Mouse (Mus musculus) thymus, adult 2 months (tissue): ENCODE data around the gene Olfr53. TPM values are rescaled to one million over a fixed set of nuclear protein-coding genes. Genes with fewer than 3 reads are reported as not detected.
"Not testable (repeated sequence)": the region's sequence is repeated elsewhere in the genome, so short reads cannot be mapped to it uniquely, and the experiment has no call there.

ENCODE experiments used
- DNase-seq: peaks from one replicate; pipeline ENCODE4 v3.0.0; 2021
- H3K27ac ChIP-seq: fragments of 200-500 bp; 2 replicates; pipeline ENCODE4 v1.5.1; 2012; ENCODE audit warnings: low read length, control low read depth; ENCODE audit not compliant: control insufficient read depth, insufficient read depth
- H3K27me3 ChIP-seq: fragments of 200-500 bp; 2 replicates; pipeline ENCODE4 v1.6.1; 2012; ENCODE audit warnings: mild to moderate bottlenecking, low read length, moderate library complexity, mixed read lengths; ENCODE audit not compliant: control insufficient read depth, insufficient read depth
- H3K36me3 ChIP-seq: fragments of 200-500 bp; 2 replicates; pipeline ENCODE4 v1.6.1; 2012; ENCODE audit warnings: mild to moderate bottlenecking, low read length, moderate library complexity; ENCODE audit not compliant: control insufficient read depth, insufficient read depth
- H3K4me1 ChIP-seq: fragments of 200-500 bp; replicated peaks from 2 replicates; pipeline ENCODE4 v1.6.1; 2012; ENCODE audit warnings: low read length; ENCODE audit not compliant: control insufficient read depth, insufficient read depth
- H3K4me3 ChIP-seq: fragments of 200-500 bp; 2 replicates; pipeline ENCODE4 v1.5.1; 2012; ENCODE audit warnings: mild to moderate bottlenecking, low read length, control low read depth, moderate library complexity; ENCODE audit not compliant: control insufficient read depth, insufficient read depth
- CTCF ChIP-seq: fragments of 200-500 bp; IDR thresholded peaks from 2 replicates; pipeline ENCODE4 v1.5.1; 2012; ENCODE audit warnings: mild to moderate bottlenecking, control low read depth, low read length, moderate library complexity, borderline replicate concordance; ENCODE audit not compliant: control insufficient read depth, poor library complexity, insufficient read depth; ENCODE audit errors: extremely low read depth
- POLR2A ChIP-seq: fragments of 200-500 bp; IDR thresholded peaks from 2 replicates; pipeline ENCODE4 v1.6.1; 2012; ENCODE audit warnings: mild to moderate bottlenecking, low read length, control low read depth, moderate library complexity; ENCODE audit not compliant: control insufficient read depth, poor library complexity, insufficient read depth; ENCODE audit errors: extremely low read depth
- WGBS: fragments of 180-500 bp; shearing (Covaris S2); methylation state at CpG from one replicate; pipeline ENCODE4 v1.1.7; 2018; 5-methylcytosine and 5-hydroxymethylcytosine counted together
- polyA plus RNA-seq: library from polyadenylated mRNA; depleted of rRNA; stranded (reverse); fragments of >200 nt; gene quantifications from 2 replicates; pipeline ENCODE4 v1.2.3, GENCODE M21; 2012; rRNA removed

The Olfr53 gene
- polyA plus RNA-seq = not detected in 2 replicates

- WGBS = 100% methylated on average over 1 of the region's 1 CpGs
- Histone ChIP-seq H3K36me3 (no peaks in the 10 kb centered on the region), H3K4me1 (no peaks in the 10 kb centered on the region), H3K27ac (no peak within 1 kb of the TSS), H3K27me3 (no peaks in the 10 kb centered on the region), H3K4me3 (no peak within 1 kb of the TSS)
- TF ChIP-seq POLR2A (no peak), CTCF (no peak)
- no peak for DNase-seq
Measured at GRCm38 (mm10) chr7:140646152-140646551, at the start of gene Olfr53. TSS of gene Olfr53 (plus strand) at chr7:140646452.

- not testable (repeated sequence) for H3K27me3 ChIP-seq, DNase-seq, H3K4me1 ChIP-seq, H3K36me3 ChIP-seq, H3K4me3 ChIP-seq, H3K27ac ChIP-seq
- 96% methylated on average over 2 of the region's 2 CpGs for WGBS
Measured at GRCm38 (mm10) chr7:140600969-140601368, 45.3 kb upstream of the Olfr53 start, which contains the start of gene Olfr46. TSS of gene Olfr46 (plus strand) at chr7:140601269.

GRCm38 (mm10) chr7:140628670-140629069, 17.6 kb upstream of the Olfr53 start, which contains the start of gene Olfr61:
TSS of gene Olfr61 (plus strand) at chr7:140628970.
- not testable (repeated sequence) for H3K27me3 ChIP-seq, H3K27ac ChIP-seq, DNase-seq, H3K36me3 ChIP-seq, H3K4me3 ChIP-seq, H3K4me1 ChIP-seq
- 95% methylated on average over 3 of the region's 3 CpGs for WGBS

- DNase-seq = no peak
- no peaks in the 10 kb centered on the region for H3K36me3 ChIP-seq
- H3K4me1 ChIP-seq = no peaks in the 10 kb centered on the region
- TF ChIP-seq CTCF = no peak
- TF ChIP-seq POLR2A = no peak
- no peaks in the 10 kb centered on the region for H3K27me3 ChIP-seq
- WGBS = 84% methylated on average over 1 of the region's 1 CpGs
- no peak overlapping the region for H3K4me3 ChIP-seq
- no peak overlapping the region for H3K27ac ChIP-seq
Measured at GRCm38 (mm10) chr7:140630559-140630958, 15.7 kb upstream of the Olfr53 start.

- H3K4me3 ChIP-seq = no peak within 1 kb of the TSS
- H3K27ac ChIP-seq = no peak within 1 kb of the TSS
- H3K4me1 ChIP-seq = no peaks in the 10 kb centered on the region
- 79% methylated on average over 4 of the region's 4 CpGs for WGBS
- TF ChIP-seq POLR2A (no peak), CTCF (no peak)
- no peak for DNase-seq
- no peaks in the 10 kb centered on the region for H3K36me3 ChIP-seq
- no peaks in the 10 kb centered on the region for H3K27me3 ChIP-seq
Measured at GRCm38 (mm10) chr7:140659630-140660029, 13.4 kb downstream of the Olfr53 start, which contains the start of gene Olfr539. TSS of gene Olfr539 (plus strand) at chr7:140659930.

- not testable (repeated sequence) for H3K36me3 ChIP-seq, H3K27ac ChIP-seq, DNase-seq, H3K4me3 ChIP-seq, H3K4me1 ChIP-seq, H3K27me3 ChIP-seq
- 87% methylated on average over 3 of the region's 3 CpGs for WGBS
Measured at GRCm38 (mm10) chr7:140670693-140671092, 24.4 kb downstream of the Olfr53 start.

GRCm38 (mm10) chr7:140675863-140676262, 29.6 kb downstream of the Olfr53 start:
- H3K27me3 ChIP-seq = no peaks in the 10 kb centered on the region
- no peak for DNase-seq
- H3K4me3 ChIP-seq = no peak overlapping the region
- H3K36me3 ChIP-seq = no peaks in the 10 kb centered on the region
- WGBS = 13% methylated on average over 6 of the region's 6 CpGs
- TF ChIP-seq POLR2A (no peak), CTCF (no peak)
- H3K4me1 ChIP-seq = no peaks in the 10 kb centered on the region
- no peak overlapping the region for H3K27ac ChIP-seq

GRCm38 (mm10) chr7:140679591-140679990, 33.3 kb downstream of the Olfr53 start:
- H3K27me3 ChIP-seq, DNase-seq, H3K4me1 ChIP-seq, H3K27ac ChIP-seq, H3K4me3 ChIP-seq, H3K36me3 ChIP-seq: not testable (repeated sequence)
- 75% methylated on average over 4 of the region's 4 CpGs for WGBS
